21 mouse cellular contexts compared by ENCODE assay signal in genomic region chr19:47869516-47869915, GRCm38 (mm10). TPM values are rescaled to one million over a fixed set of nuclear protein-coding genes. Genes with fewer than 3 reads are reported as not detected.
"Had no signal": no experiment of that assay in that cellular context is flagged by ENCODE, and none has a peak within 500 bp of the region (broad histone marks: within the 10 kb centered on the region; RNA-seq: fewer than 3 reads in every experiment).

No protein-coding gene starts in this region.

- H3K4me2 ChIP-seq: kidney, embryonic 15.5 days; limb, embryonic 15.5 days; liver, embryonic 11.5 days; lung, embryonic 14.5 days; midbrain, embryonic 13.5 days had no signal

- H3K27me3 ChIP-seq: kidney, embryonic 15.5 days; limb, embryonic 15.5 days had no signal

- H3K36me3 ChIP-seq: midbrain, embryonic 10.5 days; midbrain, embryonic 13.5 days had no signal

- H3K27ac ChIP-seq: kidney, embryonic 15.5 days; limb, embryonic 15.5 days; liver, embryonic 14.5 days; macrophage; midbrain, embryonic 10.5 days; midbrain, embryonic 13.5 days had no signal

- H3K9me3 ChIP-seq: kidney, embryonic 15.5 days; limb, embryonic 15.5 days; megakaryocyte, embryonic 14.5 days; midbrain, embryonic 10.5 days; midbrain, embryonic 13.5 days had no signal

- H3K4me3 ChIP-seq: kidney, embryonic 15.5 days; limb, embryonic 15.5 days; megakaryocyte, embryonic 14.5 days; midbrain, embryonic 10.5 days; midbrain, embryonic 13.5 days had no signal

- DNase-seq: kidney, adult 2 months; kidney, postnatal 10 days; kidney, postnatal 36 days; liver, postnatal 0 days; lung, embryonic 14.5 days; right cerebral cortex, adult 18-20 months; right cerebral cortex, postnatal 14 days; spleen, adult 18-20 months; thymus, postnatal 25 days had no signal

- H3K9ac ChIP-seq: kidney, embryonic 15.5 days; limb, embryonic 15.5 days; liver, embryonic 14.5 days; liver, postnatal 0 days; lung, embryonic 14.5 days; midbrain, embryonic 13.5 days had no signal

- ATAC-seq: intestine, postnatal 0 days; liver, postnatal 0 days; lung, postnatal 0 days; midbrain, embryonic 13.5 days; midbrain, embryonic 16.5 days had no signal

RNA-seq across cellular contexts. Expression of gene Gsto2, which starts 4.2 kb away (rescaled TPM):
- total RNA-seq: monocyte, adult 5-6 weeks had no signal

RNA-seq across cellular contexts. Expression of gene Cfap43, which starts 49.6 kb away (rescaled TPM):
- polyA plus RNA-seq: kidney, adult 2 months had no signal
